Mouse (Mus musculus): ENCODE results near the gene Col4a1. TPM values are rescaled to one million over a fixed set of nuclear protein-coding genes. Genes with fewer than 3 reads are reported as not detected.

The Col4a1 gene
- polyA plus RNA-seq, 1 experiment from 2014 or later: 154 TPM

- ATAC-seq (ENCODE audit: low FRiP score, low read depth): no peak
- Histone ChIP-seq H3K9ac (no peak overlapping the region), H3K36me3 (no peaks in the 10 kb centered on the region), H3K27ac (no peak overlapping the region), H3K9me3 (no peaks in the 10 kb centered on the region), H3K4me3 (no peak overlapping the region), H3K4me1 (no peaks in the 10 kb centered on the region; the same call in 1 of the 2 replicates), H3K4me2 (replicated peaks) (no peak overlapping the region), H3K27me3 (replicated peaks) (no peaks in the 10 kb centered on the region)
- 86% methylated on average over 15 of the region's 15 CpGs for WGBS
Measured at GRCm38 (mm10) chr8:11273506-11274158, 39.0 kb downstream of the Col4a1 start.

GRCm38 (mm10) chr8:11272205-11272604 is 40.4 kb downstream of the Col4a1 start:
- H3K4me1 ChIP-seq: no peaks in the 10 kb centered on the region; the same call in 1 of the 2 replicates
- H3K4me2 ChIP-seq (replicated peaks): no peak overlapping the region
- H3K4me3 ChIP-seq: no peak overlapping the region
- WGBS: 89% methylated on average over 6 of the region's 6 CpGs
- no peaks in the 10 kb centered on the region for H3K36me3 ChIP-seq
- no peak overlapping the region for H3K9ac ChIP-seq
- no peak for ATAC-seq (ENCODE audit: low FRiP score, low read depth)
- H3K9me3 ChIP-seq: no peaks in the 10 kb centered on the region
- H3K27ac ChIP-seq: no peak overlapping the region
- no peaks in the 10 kb centered on the region for H3K27me3 ChIP-seq (replicated peaks)

- H3K4me3 ChIP-seq: no peak overlapping the region
- H3K9me3 ChIP-seq: no peaks in the 10 kb centered on the region
- H3K4me1 ChIP-seq: no peaks in the 10 kb centered on the region; the same call in 1 of the 2 replicates
- no peak overlapping the region for H3K4me2 ChIP-seq (replicated peaks)
- ATAC-seq (ENCODE audit: low FRiP score, low read depth): no peak
- no peaks in the 10 kb centered on the region for H3K27me3 ChIP-seq (replicated peaks)
- no peaks in the 10 kb centered on the region for H3K36me3 ChIP-seq
- 69% methylated on average over 6 of the region's 6 CpGs for WGBS
- H3K27ac ChIP-seq: no peak overlapping the region
- no peak overlapping the region for H3K9ac ChIP-seq
Measured at GRCm38 (mm10) chr8:11270826-11271225, 41.8 kb downstream of the Col4a1 start.

GRCm38 (mm10) chr8:11268753-11269152 is 43.9 kb downstream of the Col4a1 start:
- WGBS: 80% methylated on average over 6 of the region's 6 CpGs

GRCm38 (mm10) chr8:11266471-11266870 is 46.2 kb downstream of the Col4a1 start:
- WGBS: 86% methylated on average over 2 of the region's 2 CpGs

More at GRCm38 (mm10) chr8:11268753-11269152, 43.9 kb downstream of the Col4a1 start:
- H3K36me3 ChIP-seq: no peaks in the 10 kb centered on the region
- H3K27ac ChIP-seq: no peak overlapping the region
- H3K4me1 ChIP-seq: no peaks in the 10 kb centered on the region
- H3K27me3 ChIP-seq (replicated peaks): no peaks in the 10 kb centered on the region
- H3K9ac ChIP-seq: no peak overlapping the region
- ATAC-seq (ENCODE audit: low FRiP score, low read depth): no peak
- no peak overlapping the region for H3K4me2 ChIP-seq (replicated peaks)
- H3K9me3 ChIP-seq: no peaks in the 10 kb centered on the region
- H3K4me3 ChIP-seq: no peak overlapping the region

GRCm38 (mm10) chr8:11265971-11266370 is 46.7 kb downstream of the Col4a1 start:
- Histone ChIP-seq H3K4me1 (no peaks in the 10 kb centered on the region), H3K27me3 (replicated peaks) (no peaks in the 10 kb centered on the region), H3K9ac (no peak overlapping the region), H3K9me3 (no peaks in the 10 kb centered on the region), H3K4me3 (no peak overlapping the region), H3K4me2 (replicated peaks) (no peak overlapping the region), H3K27ac (no peak overlapping the region), H3K36me3 (no peaks in the 10 kb centered on the region)
- ATAC-seq (ENCODE audit: low FRiP score, low read depth): no peak
- 78% methylated on average over 3 of the region's 3 CpGs for WGBS

More at GRCm38 (mm10) chr8:11266471-11266870, 46.2 kb downstream of the Col4a1 start:
- Histone ChIP-seq H3K9me3 (no peaks in the 10 kb centered on the region), H3K36me3 (no peaks in the 10 kb centered on the region), H3K27ac (no peak overlapping the region), H3K9ac (no peak overlapping the region), H3K4me1 (no peaks in the 10 kb centered on the region), H3K4me2 (replicated peaks) (no peak overlapping the region), H3K27me3 (replicated peaks) (no peaks in the 10 kb centered on the region), H3K4me3 (no peak overlapping the region)
- ATAC-seq (ENCODE audit: low FRiP score, low read depth): no peak

GRCm38 (mm10) chr8:11263848-11264247 is 48.8 kb downstream of the Col4a1 start:
- no peak for ATAC-seq (ENCODE audit: low FRiP score, low read depth)
- 85% methylated on average over 6 of the region's 6 CpGs for WGBS

GRCm38 (mm10) chr8:11262031-11262735 is 50.4 kb downstream of the Col4a1 start:
- no peak for ATAC-seq (ENCODE audit: low FRiP score, low read depth)
- H3K4me1 ChIP-seq: peaks cover 6% of the 10 kb centered on the region; the same call in 1 of the 2 replicates
- no peak overlapping the region for H3K4me3 ChIP-seq
- no peak overlapping the region for H3K9ac ChIP-seq
- 80% methylated on average over 15 of the region's 15 CpGs for WGBS
- H3K27ac ChIP-seq: no peak overlapping the region
- no peaks in the 10 kb centered on the region for H3K36me3 ChIP-seq
- H3K4me2 ChIP-seq (replicated peaks): no peak overlapping the region
- H3K9me3 ChIP-seq: no peaks in the 10 kb centered on the region
- H3K27me3 ChIP-seq (replicated peaks): no peaks in the 10 kb centered on the region

More at GRCm38 (mm10) chr8:11263848-11264247, 48.8 kb downstream of the Col4a1 start:
- Histone ChIP-seq H3K4me2 (replicated peaks) (no peak overlapping the region), H3K27me3 (replicated peaks) (no peaks in the 10 kb centered on the region), H3K36me3 (no peaks in the 10 kb centered on the region), H3K4me1 (peaks cover 6% of the 10 kb centered on the region; the same call in 1 of the 2 replicates), H3K27ac (no peak overlapping the region), H3K9ac (no peak overlapping the region), H3K9me3 (no peaks in the 10 kb centered on the region), H3K4me3 (no peak overlapping the region)

- no peak for ATAC-seq (ENCODE audit: low FRiP score, low read depth)
- no peaks in the 10 kb centered on the region for H3K9me3 ChIP-seq
- WGBS: 33% methylated on average over 10 of the region's 10 CpGs
- peaks cover 6% of the 10 kb centered on the region; the same call in 1 of the 2 replicates for H3K4me1 ChIP-seq
- no peak overlapping the region for H3K4me2 ChIP-seq (replicated peaks)
- H3K27ac ChIP-seq: no peak overlapping the region
- H3K36me3 ChIP-seq: no peaks in the 10 kb centered on the region
- no peaks in the 10 kb centered on the region for H3K27me3 ChIP-seq (replicated peaks)
- no peak overlapping the region for H3K9ac ChIP-seq
- no peak overlapping the region for H3K4me3 ChIP-seq
Measured at GRCm38 (mm10) chr8:11259832-11260615, 52.6 kb downstream of the Col4a1 start.

GRCm38 (mm10) chr8:11258517-11259136 is 54.0 kb downstream of the Col4a1 start:
- Histone ChIP-seq H3K4me2 (replicated peaks) (no peak overlapping the region), H3K27me3 (replicated peaks) (no peaks in the 10 kb centered on the region), H3K9me3 (no peaks in the 10 kb centered on the region), H3K4me1 (peaks cover 6% of the 10 kb centered on the region; the same call in 1 of the 2 replicates), H3K4me3 (no peak overlapping the region), H3K27ac (no peak overlapping the region), H3K36me3 (no peaks in the 10 kb centered on the region), H3K9ac (no peak overlapping the region)
- 77% methylated on average over 2 of the region's 2 CpGs for WGBS
- no peak for ATAC-seq (ENCODE audit: low FRiP score, low read depth)

- WGBS: 89% methylated on average over 13 of the region's 13 CpGs
- no peak overlapping the region for H3K4me3 ChIP-seq
- H3K27me3 ChIP-seq (replicated peaks): no peaks in the 10 kb centered on the region
- H3K9ac ChIP-seq: no peak overlapping the region
- no peak for ATAC-seq (ENCODE audit: low FRiP score, low read depth)
- no peak overlapping the region for H3K4me2 ChIP-seq (replicated peaks)
- no peak overlapping the region for H3K27ac ChIP-seq
- H3K9me3 ChIP-seq: no peaks in the 10 kb centered on the region
- no peaks in the 10 kb centered on the region for H3K36me3 ChIP-seq
- H3K4me1 ChIP-seq: peaks cover 6% of the 10 kb centered on the region; the same call in 1 of the 2 replicates
Measured at GRCm38 (mm10) chr8:11257079-11258017, 55.3 kb downstream of the Col4a1 start.

All from neural tube, embryonic 12.5 days (tissue).